ENCODE assay signal across 15 mouse cellular contexts in the genomic region with DNA sequence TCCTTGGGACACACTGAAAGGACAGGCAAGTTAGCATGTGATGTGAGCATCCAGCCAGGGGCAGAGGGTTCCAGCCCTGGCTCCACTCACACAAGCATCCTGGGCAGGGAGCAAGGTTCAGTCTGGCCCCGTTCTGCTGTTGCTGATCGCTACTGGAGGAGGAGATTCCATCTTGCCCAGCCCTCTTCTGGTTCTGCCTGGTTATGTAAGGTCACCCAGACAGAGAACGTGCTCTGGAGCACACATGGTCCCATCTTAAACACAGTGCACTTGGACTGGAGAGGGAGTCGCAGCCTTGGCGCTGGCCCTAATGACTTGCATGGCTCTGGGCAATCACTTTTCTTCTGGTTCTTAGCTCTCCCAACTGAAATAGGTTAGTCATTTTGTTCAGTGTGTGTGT.
DNase-seq lines count a peak whose midpoint lies in the region; ATAC-seq lines count a peak whose summit lies in the region.
"Had no signal": no experiment of that assay in that cellular context is flagged by ENCODE, and none has a peak within 500 bp of the region (broad histone marks: within the 10 kb centered on the region; RNA-seq: fewer than 3 reads in every experiment).

No protein-coding gene starts in this region.

- no peaks in the 10 kb centered on the region for H3K36me3 ChIP-seq in midbrain, embryonic 11.5 days (ENCODE audit: control insufficient read depth, insufficient read depth, low read length)
- H3K36me3 ChIP-seq in midbrain, embryonic 15.5 days (replicated peaks), result no peaks in the 10 kb centered on the region
- H3K36me3 ChIP-seq: heart, embryonic 13.5 days; hindbrain, embryonic 12.5 days; neural tube, embryonic 15.5 days; stomach, embryonic 15.5 days had no signal

- no peak overlapping the region for H3K4me2 ChIP-seq in midbrain, embryonic 11.5 days
- no peak overlapping the region for H3K4me2 ChIP-seq in midbrain, embryonic 15.5 days
- H3K4me2 ChIP-seq: heart, embryonic 13.5 days; hindbrain, embryonic 12.5 days; lung, embryonic 14.5 days; neural tube, embryonic 15.5 days; stomach, embryonic 15.5 days had no signal

- no peaks in the 10 kb centered on the region for H3K27me3 ChIP-seq in midbrain, embryonic 11.5 days (ENCODE audit: control insufficient read depth, insufficient read depth, low read length)
- H3K27me3 ChIP-seq in midbrain, embryonic 15.5 days (replicated peaks), result no peaks in the 10 kb centered on the region
- H3K27me3 ChIP-seq: heart, embryonic 13.5 days; hindbrain, embryonic 12.5 days; neural tube, embryonic 15.5 days; stomach, embryonic 15.5 days had no signal

- no peak for ATAC-seq in midbrain, embryonic 11.5 days (ENCODE audit: low FRiP score)
- no peak for ATAC-seq in midbrain, embryonic 15.5 days (replicated peaks)

- H3K9ac ChIP-seq in midbrain, embryonic 11.5 days (ENCODE audit: low read length), result no peak overlapping the region
- H3K9ac ChIP-seq in midbrain, embryonic 15.5 days, result no peak overlapping the region
- H3K9ac ChIP-seq: heart, embryonic 13.5 days; hindbrain, embryonic 12.5 days; lung, embryonic 14.5 days; neural tube, embryonic 15.5 days; stomach, embryonic 15.5 days had no signal

- DNase-seq in cerebellum, adult 9-11 months, result peak; percentile 28
- no peak for DNase-seq in cerebellum, adult 8-10 months
- DNase-seq in kidney, adult 11 months, result peak; percentile 86
- DNase-seq in kidney, postnatal 14 days, result no peak
- peak; percentile 71 for DNase-seq in midbrain, embryonic 11.5 days (ENCODE audit: low spot score, missing footprints)
- DNase-seq in skeletal muscle tissue, adult 2 months (ENCODE audit: low read depth, low spot score), result peak; percentile 89
- DNase-seq in urinary bladder, postnatal 4 days (ENCODE audit: low spot score in 2 of 2), result no peak
- DNase-seq: B cell, adult 2 months; lung, embryonic 14.5 days; right cerebral cortex, postnatal 4 days had no signal

- H3K4me1 ChIP-seq in midbrain, embryonic 11.5 days (ENCODE audit: control insufficient read depth, insufficient read depth, low read length), result no peaks in the 10 kb centered on the region
- no peaks in the 10 kb centered on the region for H3K4me1 ChIP-seq in midbrain, embryonic 15.5 days
- H3K4me1 ChIP-seq: heart, embryonic 13.5 days; neural tube, embryonic 15.5 days had no signal

- no peak overlapping the region for H3K27ac ChIP-seq in midbrain, embryonic 11.5 days (ENCODE audit: low read depth, low read length)
- H3K27ac ChIP-seq in midbrain, embryonic 15.5 days, result no peak overlapping the region
- H3K27ac ChIP-seq: heart, embryonic 13.5 days; hindbrain, embryonic 12.5 days; neural tube, embryonic 15.5 days; stomach, embryonic 15.5 days had no signal

- over 99% methylated on average over 5 of the region's 5 CpGs for WGBS in midbrain, embryonic 11.5 days
- WGBS in midbrain, embryonic 15.5 days, result 98% methylated on average over 5 of the region's 5 CpGs

- H3K9me3 ChIP-seq in midbrain, embryonic 11.5 days (ENCODE audit: control insufficient read depth, low read length), result no peaks in the 10 kb centered on the region
- H3K9me3 ChIP-seq in midbrain, embryonic 15.5 days, result no peaks in the 10 kb centered on the region
- H3K9me3 ChIP-seq: hindbrain, embryonic 12.5 days; neural tube, embryonic 15.5 days; stomach, embryonic 15.5 days had no signal

- no peak overlapping the region for H3K4me3 ChIP-seq in midbrain, embryonic 11.5 days (ENCODE audit: low read depth, low read length)
- H3K4me3 ChIP-seq in midbrain, embryonic 15.5 days, result no peak overlapping the region
- H3K4me3 ChIP-seq: heart, embryonic 13.5 days; hindbrain, embryonic 12.5 days; neural tube, embryonic 15.5 days; stomach, embryonic 15.5 days had no signal

Comparison
In these comparisons a context has a peak if more than half of its experiments do, and no peak if none do; other contexts are left out.
1. DNase-seq: peak in cerebellum, adult 9-11 months (single experiment), kidney, adult 11 months (single experiment), midbrain, embryonic 11.5 days (single experiment) and skeletal muscle tissue, adult 2 months (single experiment); none in cerebellum, adult 8-10 months (single experiment), kidney, postnatal 14 days (single experiment) and urinary bladder, postnatal 4 days (0 of 2).